Mouse (Mus musculus) yolk sac, embryonic 10.5 days (tissue): ENCODE results near the gene Kctd13.
A peak's percentile ranks its signal among the peaks of the same experiment; 100 is the strongest.

Experiments used
- DNase-seq: peaks from one replicate; pipeline ENCODE4 v3.0.0-alpha.2; 2017; ENCODE audit warnings: low spot score

Kctd13 gene

DNA sequence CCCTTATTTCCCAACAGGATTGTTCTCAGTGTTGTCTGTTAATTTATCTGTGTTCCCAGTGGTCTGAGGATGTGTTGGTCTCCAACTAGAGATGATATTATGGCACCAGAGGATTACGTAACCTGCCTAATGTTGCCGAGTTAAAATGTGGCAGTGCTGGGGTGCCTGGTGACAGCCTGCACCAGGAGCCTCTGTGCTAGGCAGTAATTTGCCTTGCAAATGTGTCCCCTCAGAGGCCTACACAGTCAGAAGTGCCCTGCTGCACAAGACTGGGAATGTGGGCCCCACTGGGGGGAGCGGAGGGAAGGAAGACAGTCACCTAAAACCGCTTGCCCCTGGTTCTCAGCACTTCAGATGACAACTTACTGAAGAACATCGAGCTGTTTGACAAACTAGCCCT lies 13.1 kb downstream of the Kctd13 start:
- DNase-seq: no peak

DNA sequence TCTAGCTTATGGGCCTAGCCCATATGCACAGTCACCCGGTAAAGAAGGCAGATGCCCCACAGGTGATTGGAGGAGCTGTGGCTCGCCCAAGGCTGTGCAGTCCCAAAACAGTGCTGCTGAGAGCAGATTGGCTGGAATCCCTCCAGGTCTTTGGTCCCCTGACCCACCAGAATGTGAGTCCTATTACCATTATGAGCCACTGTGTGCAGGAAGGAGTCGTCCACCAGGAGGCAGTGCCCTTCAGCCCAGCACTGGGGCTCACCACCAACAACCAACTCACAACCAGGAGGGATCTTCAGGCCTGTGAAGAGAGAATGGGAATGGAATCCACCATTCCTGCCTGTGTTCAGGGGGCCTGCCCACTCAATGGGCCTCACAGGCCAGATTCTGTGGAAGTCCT lies 17.9 kb downstream of the Kctd13 start:
- no peak for DNase-seq

DNA sequence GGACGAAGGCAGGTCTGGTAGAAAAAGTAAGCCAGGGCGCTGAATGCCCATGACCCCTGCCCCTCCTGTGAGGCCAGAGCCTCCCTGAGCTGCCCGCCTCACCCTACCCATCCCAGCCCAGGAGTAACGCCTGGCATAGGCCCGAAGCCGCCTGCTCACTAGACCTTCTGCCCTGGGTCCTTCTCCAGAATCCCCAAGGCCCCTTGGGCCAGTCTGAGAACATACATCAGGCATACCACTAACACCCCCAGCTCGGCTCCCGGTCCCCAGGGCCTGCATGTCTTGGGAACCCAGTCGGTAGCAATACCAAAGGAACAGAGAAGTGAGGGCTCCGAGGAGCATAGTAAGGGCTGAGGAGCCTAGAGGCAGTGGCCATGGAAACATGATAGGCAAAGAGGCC lies 19.9 kb downstream of the Kctd13 start:
- no peak for DNase-seq

DNA sequence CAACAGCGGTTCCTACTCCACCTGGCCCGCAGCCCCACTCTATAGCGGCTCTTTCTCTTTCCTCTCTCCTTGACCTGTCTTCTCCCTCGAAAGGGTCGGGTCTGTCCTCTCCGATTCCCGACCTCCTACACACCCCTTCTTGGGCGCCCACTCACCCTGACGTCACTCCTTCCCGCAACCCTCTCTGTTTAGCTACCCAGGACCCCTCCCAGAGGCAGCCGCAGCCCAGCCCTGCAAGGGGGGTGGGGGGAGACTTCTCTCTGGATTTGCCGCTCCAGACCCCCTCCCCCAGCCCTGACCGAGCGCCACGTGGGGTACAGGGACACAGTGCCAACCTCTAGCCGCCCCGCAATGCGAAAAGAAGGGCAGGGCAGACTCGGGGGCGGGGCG lies 20.7 kb downstream of the Kctd13 start, which contains the start of gene Asphd1:
Gene Asphd1 (minus strand): TSS at position 180 of the 390 bp plus-strand sequence.
- no peak for DNase-seq

DNA sequence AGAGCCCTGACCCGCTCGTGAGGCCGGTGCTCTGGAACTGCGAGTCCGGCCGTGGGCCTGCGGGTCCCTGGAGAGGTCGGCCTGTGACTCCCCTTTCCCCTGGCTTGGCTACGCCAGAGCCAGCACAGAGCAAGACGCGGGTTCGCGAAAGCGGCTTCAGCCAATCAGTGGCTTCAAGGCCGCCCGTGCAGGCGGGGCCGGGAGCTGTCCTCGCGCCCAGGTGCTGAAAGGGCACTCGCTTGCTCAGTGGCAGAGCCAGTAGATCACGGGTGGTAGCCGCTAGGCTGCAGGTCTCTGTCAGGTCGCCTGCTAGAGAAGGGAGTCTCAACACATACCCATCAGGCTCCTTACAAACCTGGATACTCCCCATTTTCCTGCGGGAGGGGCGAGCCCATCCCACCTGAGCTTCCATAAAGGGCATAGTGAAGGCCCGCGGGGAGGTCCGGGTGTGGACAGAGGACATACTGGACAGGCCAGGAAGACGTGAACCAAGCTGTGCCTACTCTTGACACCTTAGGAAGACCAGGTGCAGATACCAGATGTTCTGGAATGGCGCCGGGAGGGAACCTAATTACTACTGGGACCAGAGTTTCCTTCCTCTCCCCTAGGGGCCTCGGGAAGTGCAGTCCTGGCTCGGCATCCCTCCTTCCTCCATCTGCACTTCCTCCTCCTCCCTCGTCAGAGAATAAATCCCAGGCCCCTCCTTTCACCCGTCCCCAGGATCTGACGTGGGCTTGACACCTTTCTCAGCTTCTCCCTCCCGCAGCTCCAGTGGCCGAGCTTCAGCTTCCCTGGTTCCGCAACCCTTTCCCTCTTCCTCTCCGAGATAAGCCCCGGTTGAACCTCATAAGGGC lies 21.3 kb downstream of the Kctd13 start, which contains the start of gene Sez6l2:
Gene Sez6l2 (plus strand): TSS at position 771 of the 854 bp plus-strand sequence.
- DNase-seq: peak; percentile 89

DNA sequence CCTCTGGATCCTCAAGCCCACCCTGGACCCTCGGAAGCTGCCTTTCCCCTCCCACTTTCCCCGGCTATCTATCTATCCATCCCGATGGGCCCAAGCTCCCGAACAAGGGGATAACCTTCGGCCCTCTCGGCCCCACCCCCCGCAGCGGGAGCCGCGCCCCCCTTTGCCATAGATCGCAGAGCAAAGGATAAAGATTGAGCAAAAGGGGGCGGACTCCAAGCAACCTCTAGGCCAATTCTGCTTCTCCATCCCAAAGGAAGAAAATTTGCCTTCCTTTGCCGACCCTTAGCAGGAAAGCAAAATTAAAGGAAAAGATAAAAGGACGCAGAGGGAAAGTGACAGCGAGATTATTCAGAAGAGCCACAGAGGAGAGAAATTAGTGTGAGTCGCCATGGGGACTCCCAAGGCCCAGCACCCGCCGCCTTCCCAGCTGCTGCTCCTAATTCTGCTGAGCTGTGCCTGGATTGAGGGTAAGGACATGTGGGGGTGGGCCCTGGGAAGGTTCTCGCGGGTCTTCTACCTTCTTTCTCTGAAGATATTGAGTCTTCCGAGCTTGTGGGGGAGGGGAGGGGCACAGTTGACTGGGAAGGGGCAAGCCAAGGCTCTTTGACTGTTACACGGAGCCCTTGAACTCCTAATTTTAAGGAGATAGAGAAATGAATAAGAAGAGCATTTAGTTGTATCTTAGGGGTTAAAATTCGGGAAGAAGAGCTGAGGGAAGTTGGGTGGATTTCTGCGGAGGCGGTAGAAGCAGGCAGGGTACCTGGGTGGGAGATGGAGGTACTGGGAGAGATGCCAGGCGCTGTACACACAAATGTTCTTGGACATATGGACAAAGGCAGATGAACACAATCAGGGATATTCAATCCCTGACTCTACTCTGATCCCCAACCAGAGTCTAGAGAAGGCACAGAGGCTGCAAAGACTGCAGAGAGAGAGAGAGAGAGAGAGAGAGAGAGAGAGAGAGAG lies 22.3 kb downstream of the Kctd13 start:
- no peak for DNase-seq

DNA sequence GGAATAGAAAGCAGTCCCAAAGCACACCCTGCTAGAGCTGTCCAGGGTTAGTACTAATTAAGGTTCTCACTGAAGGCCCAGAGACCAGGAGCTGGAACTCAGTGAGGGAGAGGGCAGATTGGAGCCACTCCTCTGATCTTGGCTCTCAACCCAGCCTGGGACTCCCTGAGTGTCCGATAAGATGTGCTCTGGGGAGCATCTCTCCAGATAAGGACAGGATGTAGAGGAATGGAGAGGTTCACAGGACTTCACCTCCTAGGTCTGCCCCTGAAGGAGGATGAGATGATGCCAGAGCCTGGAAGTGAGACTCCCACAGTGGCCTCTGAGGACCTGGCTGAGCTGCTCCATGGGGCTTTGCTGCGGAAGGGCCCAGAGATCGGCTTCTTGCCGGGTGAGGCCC lies 23.1 kb downstream of the Kctd13 start:
- no peak for DNase-seq

DNA sequence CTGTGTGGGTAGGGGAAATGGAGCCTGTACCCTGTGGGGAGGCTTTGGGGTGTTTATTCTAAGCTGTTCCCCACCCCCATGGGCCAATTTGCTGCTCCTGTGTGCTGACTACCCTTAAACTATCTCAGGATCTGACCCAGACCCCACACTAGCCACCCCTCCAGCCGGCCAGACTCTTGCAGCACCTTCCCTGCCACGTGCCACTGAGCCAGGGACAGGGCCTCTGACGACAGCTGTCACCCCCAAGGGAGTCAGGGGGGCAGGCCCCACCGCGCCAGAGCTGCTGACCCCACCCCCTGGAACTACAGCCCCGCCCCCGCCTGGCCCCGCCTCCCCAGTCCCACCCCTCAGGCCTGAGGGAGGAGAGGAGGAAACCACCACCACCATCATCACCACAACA lies 24.0 kb downstream of the Kctd13 start:
- DNase-seq: no peak

DNA sequence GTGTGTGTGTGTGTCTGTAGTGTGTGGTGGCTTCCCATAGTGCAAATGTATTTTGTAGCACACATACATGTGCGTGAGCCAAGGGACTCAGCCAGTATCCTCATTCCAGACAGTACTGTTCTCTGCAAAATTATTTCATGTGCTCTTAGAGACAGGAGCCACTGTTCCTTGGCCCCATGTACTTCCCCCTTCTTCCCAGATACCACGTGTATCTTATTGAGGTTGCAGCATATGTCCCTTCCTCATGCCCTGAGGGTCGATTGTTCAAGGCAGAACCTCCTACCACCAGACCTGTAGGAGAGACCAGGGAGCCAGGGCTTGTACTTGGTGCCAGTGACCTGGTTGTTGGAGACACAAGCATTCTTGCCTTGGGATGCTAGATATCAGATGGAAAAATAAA lies 26.4 kb downstream of the Kctd13 start:
- DNase-seq: no peak

DNA sequence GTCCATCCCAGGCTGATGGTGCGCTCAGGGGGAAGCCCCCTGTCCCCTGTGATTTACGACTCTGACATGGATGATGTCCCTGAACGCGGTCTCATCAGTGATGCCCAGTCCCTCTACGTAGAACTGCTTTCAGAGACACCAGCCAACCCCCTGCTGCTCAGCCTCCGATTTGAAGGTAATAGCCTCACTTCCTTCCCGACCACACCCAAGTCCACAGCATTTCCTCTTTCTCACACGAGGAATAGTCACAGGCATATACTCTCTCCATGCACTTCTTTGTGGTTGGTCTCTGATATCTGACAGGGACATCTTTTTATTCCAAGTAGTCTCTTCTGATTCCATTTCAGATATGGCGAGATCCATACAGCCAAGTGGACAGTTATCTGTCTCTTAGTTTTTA lies 31.1 kb downstream of the Kctd13 start:
- DNase-seq: no peak

DNA sequence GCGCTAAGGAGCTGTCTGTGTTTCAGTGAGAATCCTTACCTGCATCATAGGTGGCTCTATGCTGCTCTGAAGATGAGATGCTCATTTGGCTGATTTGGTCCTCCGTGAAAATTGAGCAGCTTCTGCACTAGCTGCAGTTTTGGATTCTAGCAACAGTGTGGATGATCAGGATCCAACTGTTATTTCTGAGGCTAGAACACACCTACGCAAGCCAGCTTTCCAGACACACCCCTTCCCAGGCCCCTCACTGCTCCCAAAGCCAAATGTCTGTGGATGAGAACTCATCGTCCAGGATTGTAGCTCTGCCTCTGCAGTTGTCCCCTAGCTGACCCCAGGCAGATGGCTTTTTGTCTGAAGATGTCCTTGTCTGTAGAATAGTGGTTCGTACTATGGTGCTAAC lies 32.4 kb downstream of the Kctd13 start:
- DNase-seq: no peak

DNA sequence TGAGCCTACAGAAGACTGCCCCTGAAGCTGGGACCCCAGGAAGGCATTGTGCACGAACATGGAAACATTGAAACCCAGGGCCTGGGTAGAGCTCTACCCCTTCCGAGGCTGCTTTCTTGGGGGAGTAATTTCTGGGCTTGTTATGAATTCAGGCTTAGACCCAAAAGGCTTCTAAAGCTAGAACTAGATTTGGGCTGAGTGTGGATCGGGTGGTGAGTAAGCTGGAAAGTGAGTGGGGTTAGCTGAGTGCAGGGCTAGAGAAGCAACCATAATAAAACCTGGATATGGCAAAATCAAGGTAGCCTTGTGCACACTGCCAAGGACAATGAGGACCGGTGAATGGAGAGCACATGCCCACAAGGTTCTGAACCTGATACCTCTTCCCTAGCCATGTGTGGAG lies 33.3 kb downstream of the Kctd13 start:
- DNase-seq: no peak

DNA sequence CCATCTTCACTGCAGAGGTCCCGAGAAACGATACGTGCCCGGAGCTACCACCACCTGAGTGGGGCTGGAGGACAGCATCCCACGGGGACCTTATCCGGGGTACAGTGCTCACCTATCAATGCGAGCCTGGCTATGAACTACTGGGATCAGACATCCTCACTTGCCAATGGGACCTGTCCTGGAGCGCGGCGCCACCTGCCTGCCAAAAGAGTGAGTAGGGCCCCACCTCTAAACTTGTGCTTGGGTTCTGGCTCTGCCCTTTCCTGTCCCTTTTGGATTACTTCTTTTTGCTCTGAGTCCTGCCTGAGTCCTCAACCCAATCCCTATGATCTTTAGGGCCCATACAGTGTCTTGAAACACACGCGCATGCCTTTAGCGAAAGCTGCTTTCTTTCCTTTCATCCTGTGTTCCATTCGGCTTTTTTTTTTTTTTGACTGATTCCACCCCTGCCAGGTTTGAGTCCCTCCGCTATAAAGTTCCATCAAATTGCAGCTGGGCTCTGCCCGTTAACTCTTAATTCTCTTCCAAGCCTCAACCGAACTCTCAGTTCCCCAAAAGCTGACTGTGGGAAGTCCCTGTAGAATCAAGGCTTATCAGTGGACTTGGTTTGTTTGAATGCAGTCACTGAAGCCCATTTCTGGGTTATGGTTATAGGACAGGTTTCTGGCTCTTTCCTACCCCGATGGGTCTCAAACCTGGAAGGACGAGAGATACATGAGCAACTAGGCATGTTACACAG lies 35.0 kb downstream of the Kctd13 start:
- peak; percentile 20 for DNase-seq

DNA sequence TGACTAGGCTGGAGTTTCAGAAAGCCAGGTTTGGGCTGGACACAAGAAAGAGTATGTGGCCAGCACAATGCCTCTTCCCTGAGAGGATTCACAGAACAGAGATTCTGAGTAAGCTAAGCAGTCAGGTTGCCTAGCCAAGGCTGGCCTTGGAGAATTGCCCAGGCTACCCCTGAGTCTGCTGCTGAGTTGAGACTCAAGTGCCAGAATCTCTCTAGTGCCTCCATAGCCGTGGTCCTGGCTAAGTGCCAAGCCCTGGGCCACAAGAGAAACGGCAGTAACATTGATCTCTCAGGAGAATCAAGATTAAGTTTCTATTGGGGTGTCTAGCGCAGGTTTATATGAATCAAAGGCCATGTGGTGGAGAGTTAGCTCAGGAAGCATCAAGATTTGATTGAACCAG lies 36.9 kb downstream of the Kctd13 start:
- DNase-seq: no peak

DNA sequence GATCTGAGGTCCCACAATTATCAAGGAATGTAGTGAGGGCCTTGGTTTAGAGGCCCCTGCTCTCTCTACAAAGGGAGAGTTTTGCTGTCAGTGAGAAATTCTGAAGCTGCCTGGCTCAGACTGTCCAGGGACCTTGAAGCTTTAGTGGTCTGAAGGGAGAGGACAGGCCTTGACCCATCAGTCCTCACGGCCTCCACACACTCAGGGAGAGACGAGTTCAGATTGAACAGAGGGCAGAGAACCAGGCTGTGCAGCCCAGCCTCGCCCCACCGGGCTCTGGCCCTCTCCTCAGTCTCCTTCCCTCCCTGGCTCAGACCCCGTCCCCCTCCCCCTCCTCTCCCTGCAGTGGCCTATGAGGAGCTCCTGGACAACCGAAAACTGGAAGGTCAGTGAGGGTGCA lies 38.7 kb downstream of the Kctd13 start:
- DNase-seq: no peak

DNA sequence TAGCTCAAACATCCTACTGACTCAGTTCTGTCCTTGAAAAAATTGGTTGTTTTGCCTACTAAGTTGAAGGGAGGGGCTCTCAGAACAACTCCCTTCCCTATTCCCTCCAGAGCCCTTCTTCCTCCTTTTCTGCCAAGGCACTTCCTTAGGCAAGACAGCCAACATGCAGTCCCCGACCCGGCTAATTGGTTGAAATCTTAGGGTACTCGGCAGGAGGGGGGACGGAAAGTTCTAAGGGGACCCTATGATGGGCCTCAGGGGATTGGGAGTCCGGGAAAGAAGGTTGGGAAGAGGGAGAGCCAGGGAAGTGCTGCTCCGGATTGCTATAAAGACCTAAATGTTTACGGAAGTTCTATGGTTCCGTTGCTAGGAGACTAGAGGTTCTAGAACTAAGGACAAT lies 46.8 kb downstream of the Kctd13 start:
- DNase-seq: no peak

DNA sequence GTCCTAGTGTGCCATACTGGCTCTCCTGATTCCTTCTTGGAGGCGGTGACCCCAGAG lies 47.0 kb downstream of the Kctd13 start, which contains the start of gene Cdipt:
Gene Cdipt (plus strand): TSS at position 22 of the 57 bp plus-strand sequence.
- no peak for DNase-seq

DNA sequence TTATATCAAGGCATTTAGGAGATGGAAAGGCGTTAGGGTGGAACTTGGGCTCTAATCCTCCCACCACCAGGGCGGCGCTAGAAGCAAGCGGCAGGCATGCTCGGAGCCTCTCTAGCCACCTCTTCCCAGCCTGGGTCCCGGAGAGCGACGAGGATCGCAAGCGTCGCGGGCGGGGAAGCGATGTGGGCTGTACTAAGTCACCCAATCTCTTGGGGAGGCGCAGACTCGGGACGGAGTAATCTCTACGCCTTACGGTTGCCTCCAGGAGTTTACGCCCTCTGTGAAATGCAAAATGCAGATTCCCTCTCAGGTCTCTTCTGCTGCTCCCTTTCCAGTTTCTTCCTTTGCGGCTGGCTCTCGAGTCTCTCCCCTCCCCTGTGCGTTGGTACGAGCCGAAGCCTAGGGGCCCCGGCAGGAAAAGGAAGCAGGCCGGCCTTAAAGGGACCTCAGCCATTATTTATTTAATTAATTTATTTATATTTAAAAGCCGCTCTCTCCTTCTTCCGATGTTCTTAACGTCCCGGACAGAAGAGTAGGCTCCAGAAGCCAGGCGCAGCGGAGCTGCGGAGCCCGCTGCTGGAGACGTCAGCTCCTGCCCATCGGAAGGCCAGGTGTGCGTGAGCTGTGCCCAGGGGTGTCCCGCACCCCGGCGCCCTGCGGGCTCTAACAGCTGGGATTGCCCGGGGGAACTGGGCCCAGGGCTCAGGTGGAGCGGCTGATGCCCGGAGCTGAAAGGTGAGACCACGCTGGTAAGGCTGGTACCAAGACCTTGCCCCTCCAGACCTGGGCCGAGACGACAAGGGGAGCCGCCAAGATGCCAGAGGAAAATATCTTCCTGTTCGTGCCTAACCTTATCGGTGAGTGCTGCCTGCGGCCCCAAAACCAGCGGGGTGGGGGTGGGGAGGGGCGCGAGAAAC lies 47.5 kb downstream of the Kctd13 start, which contains the start of gene Cdiptos:
Gene Cdiptos (minus strand): TSS at position 149 of the 917 bp plus-strand sequence.
- peak; percentile 92 for DNase-seq

DNA sequence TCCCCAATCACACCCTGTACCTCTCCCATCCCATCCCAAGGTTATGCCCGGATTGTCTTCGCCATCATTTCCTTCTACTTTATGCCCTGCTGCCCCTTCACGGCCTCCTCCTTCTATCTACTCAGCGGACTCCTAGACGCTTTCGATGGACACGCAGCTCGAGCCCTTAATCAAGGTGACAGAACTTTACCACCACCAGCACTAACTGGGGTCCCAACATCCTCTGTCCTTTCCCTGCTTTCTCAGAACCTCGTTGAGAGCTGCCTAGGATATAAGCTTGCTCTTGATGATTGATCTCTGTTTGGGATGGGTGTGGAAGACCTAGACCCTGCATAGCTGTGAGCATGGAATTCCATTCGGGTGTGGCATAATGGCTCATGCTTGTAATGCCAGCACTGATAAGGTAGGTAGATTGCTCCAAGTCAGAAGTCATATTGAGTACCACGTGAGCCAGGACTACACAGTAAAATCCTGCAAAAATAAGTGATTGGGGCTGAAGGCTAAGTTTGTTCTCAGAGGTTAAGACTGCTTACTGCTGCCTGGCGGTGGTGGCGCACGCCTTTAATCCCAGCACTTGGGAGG lies 48.3 kb downstream of the Kctd13 start:
- DNase-seq: no peak

DNA sequence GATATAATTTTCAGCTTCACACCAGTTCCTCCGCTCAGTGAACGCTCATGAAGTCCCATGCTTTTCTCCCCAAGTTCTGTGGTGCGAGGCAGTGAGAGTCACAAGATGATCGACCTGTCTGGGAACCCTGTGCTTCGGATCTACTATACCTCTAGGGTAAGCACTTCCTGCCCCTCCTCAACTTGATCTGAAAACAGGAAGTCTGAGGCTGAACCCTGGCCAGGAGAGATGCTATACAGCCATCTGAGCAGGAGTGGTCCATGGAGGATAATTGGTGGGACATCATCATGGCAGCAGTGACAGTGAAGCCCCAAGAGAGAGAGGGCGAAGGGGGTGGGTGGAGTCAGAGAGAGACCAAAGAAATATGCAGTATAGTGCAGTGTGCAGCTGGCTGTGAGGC lies 50.2 kb downstream of the Kctd13 start:
- DNase-seq: no peak

DNA sequence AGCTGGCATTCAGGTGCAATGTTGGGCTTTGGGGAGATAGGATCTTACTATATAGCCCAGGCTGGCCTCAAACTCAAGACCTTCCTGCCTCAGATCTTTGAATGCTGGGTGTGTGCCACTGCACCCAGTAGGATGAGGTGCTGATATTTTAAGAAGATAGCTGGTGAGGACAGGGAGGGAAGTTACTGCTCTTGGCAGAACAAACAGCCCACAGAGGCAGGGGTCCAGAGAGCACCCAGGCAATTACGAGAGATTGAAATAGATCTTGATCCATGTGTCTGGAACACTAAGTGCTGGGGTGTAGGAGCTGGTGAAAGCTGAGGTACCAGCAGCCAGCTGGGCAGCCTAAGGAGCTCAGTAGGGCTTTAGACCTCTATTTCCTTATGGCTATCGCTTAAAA lies 52.9 kb downstream of the Kctd13 start:
- no peak for DNase-seq
